Mouse (Mus musculus) kidney, embryonic 14.5 days (tissue): ENCODE data around the gene Ell. TPM values are rescaled to one million over a fixed set of nuclear protein-coding genes. Genes with fewer than 3 reads are reported as not detected.

ENCODE experiments used
- ATAC-seq: fragments of 200-750 bp; cut with Nextera tagmentation; 2 replicates; pipeline ENCODE4 v1.8.0; 2017; ENCODE audit warnings: moderate number of reproducible peaks, mild to moderate bottlenecking, moderate TSS enrichment, moderate library complexity; ENCODE audit not compliant: low FRiP score, low TSS enrichment
- H3K27ac ChIP-seq: fragments of 300-500 bp; sonication (generic); 2 replicates; pipeline ENCODE4 v1.5.1; 2014; ENCODE audit warnings: low read depth, mild to moderate bottlenecking, low read length, moderate library complexity, mixed read lengths
- H3K27me3 ChIP-seq: fragments of 300-500 bp; sonication (generic); 2 replicates; pipeline ENCODE4 v1.6.1; 2014; ENCODE audit warnings: mild to moderate bottlenecking, low read length; ENCODE audit not compliant: control insufficient read depth, insufficient read depth
- H3K36me3 ChIP-seq: fragments of 300-500 bp; sonication (generic); 2 replicates; pipeline ENCODE4 v1.6.1; 2014; ENCODE audit warnings: low read length, mixed read lengths; ENCODE audit not compliant: control insufficient read depth, insufficient read depth
- H3K4me1 ChIP-seq: fragments of 300-500 bp; sonication (generic); 2 replicates; pipeline ENCODE4 v1.6.1; 2014; ENCODE audit warnings: low read length, mixed read lengths; ENCODE audit not compliant: control insufficient read depth, insufficient read depth
- H3K4me2 ChIP-seq: fragments of 300-500 bp; sonication (generic); replicated peaks from 2 replicates; pipeline ENCODE4 v1.6.1; 2014; ENCODE audit warnings: low read depth, mild to moderate bottlenecking, low read length
- H3K4me3 ChIP-seq: fragments of 300-500 bp; sonication (generic); 2 replicates; pipeline ENCODE4 v1.5.1; 2014; ENCODE audit warnings: mild to moderate bottlenecking, low read length
- H3K9ac ChIP-seq: fragments of 300-500 bp; sonication (generic); 2 replicates; pipeline ENCODE4 v1.6.1; 2014; ENCODE audit warnings: low read depth, mild to moderate bottlenecking, low read length, moderate library complexity
- H3K9me3 ChIP-seq: fragments of 300-500 bp; sonication (generic); 2 replicates; pipeline ENCODE4 v1.6.1; 2016; ENCODE audit warnings: low read length; ENCODE audit not compliant: control insufficient read depth
- WGBS: fragments of 180-500 bp; shearing (Covaris S2); extraction: QIAGEN DNeasy Blood & Tissue Kit; methylation state at CpG from one replicate; pipeline ENCODE4 v1.1.7; 2014; 5-methylcytosine and 5-hydroxymethylcytosine counted together
- polyA plus RNA-seq: library from polyadenylated mRNA; unstranded; fragments of >200 nt; fragmentation: Nextera tagmentation; extraction: Ambion mirVana; gene quantifications from 2 replicates; pipeline ENCODE4 v1.2.1, GENCODE M21; 2014

Ell gene
- polyA plus RNA-seq, 1 experiment from 2014 or later, result 22.4 TPM

DNA sequence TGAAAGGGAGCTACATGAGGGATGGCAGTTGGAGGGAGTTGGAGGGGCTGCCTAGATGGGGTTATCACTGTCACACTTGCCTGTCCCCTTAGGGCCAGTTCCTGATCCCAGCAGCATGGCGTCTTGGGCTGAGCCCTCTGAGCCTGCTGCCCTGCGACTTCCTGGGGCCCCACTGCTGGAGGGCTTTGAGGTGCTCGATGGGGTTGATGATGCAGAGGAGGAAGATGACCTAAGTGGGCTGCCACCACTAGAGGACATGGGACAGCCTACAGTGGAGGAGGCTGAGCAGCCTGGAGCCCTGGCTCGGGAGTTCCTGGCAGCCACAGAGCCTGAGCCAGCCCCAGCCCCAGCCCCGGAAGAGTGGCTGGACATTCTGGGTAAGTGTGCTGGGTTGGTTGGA lies 10.0 kb upstream of the Ell start:
- H3K9ac ChIP-seq, result no peak overlapping the region
- H3K36me3 ChIP-seq, result peaks cover 41% of the 10 kb centered on the region
- 93% methylated on average over 5 of the region's 5 CpGs for WGBS
- no peak overlapping the region for H3K4me3 ChIP-seq
- H3K9me3 ChIP-seq, result no peaks in the 10 kb centered on the region
- peaks cover 17% of the 10 kb centered on the region for H3K4me1 ChIP-seq
- no peaks in the 10 kb centered on the region for H3K27me3 ChIP-seq
- H3K27ac ChIP-seq, result no peak overlapping the region
- H3K4me2 ChIP-seq, result no peak overlapping the region
- ATAC-seq, result no peak

DNA sequence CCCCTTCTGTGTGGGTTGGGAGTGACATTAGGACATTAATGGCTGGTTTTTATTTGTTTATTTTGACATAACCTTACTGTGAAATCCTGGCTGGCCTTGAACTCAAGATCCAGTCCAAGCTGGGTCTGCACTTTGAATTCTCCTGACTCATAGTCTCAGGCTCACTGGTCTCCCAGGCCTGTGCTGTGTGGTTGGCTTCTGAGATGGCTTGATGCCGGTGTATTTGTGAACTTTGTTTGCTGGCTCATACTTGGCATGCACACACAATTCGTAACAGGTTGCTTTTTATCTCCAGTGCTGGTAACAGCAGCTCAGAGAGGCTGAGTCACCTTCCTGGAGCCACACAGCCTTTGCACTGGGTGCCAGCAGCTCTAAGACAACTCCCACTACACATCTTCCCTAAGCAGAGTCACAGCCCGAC lies 9.5 kb upstream of the Ell start:
- ATAC-seq, result no peak
- Histone ChIP-seq H3K4me3 (no peak overlapping the region), H3K9ac (no peak overlapping the region), H3K27ac (no peak overlapping the region), H3K27me3 (no peaks in the 10 kb centered on the region), H3K4me1 (peaks cover 17% of the 10 kb centered on the region), H3K4me2 (no peak overlapping the region), H3K36me3 (peaks cover 46% of the 10 kb centered on the region), H3K9me3 (no peaks in the 10 kb centered on the region)
- WGBS, result 96% methylated on average over 3 of the region's 3 CpGs

DNA sequence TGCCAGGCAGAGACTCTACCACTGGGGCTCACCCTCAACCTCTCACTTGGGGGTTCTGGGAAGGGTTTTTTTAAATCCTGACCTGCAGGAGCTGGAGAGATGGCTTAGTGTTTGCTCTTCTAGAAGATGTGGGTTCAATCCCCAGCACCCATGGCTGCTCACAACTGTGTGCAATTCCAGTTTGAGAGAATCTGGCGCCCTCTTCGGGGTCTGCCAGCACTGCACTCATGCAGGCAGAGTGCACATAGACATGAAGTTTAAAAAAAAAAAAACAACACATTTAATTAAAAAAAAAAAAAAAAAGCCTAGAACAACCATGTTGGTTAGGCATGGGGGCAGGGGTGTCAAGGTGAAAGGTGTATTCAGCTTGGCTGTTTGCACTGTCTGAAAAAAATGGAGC lies 8.9 kb upstream of the Ell start:
- Histone ChIP-seq H3K27ac (no peak overlapping the region), H3K9ac (no peak overlapping the region), H3K27me3 (no peaks in the 10 kb centered on the region), H3K4me1 (peaks cover 17% of the 10 kb centered on the region), H3K4me3 (no peak overlapping the region), H3K4me2 (no peak overlapping the region), H3K9me3 (no peaks in the 10 kb centered on the region), H3K36me3 (peaks cover 51% of the 10 kb centered on the region)
- WGBS, result 94% methylated on average over 2 of the region's 2 CpGs
- ATAC-seq, result no peak

DNA sequence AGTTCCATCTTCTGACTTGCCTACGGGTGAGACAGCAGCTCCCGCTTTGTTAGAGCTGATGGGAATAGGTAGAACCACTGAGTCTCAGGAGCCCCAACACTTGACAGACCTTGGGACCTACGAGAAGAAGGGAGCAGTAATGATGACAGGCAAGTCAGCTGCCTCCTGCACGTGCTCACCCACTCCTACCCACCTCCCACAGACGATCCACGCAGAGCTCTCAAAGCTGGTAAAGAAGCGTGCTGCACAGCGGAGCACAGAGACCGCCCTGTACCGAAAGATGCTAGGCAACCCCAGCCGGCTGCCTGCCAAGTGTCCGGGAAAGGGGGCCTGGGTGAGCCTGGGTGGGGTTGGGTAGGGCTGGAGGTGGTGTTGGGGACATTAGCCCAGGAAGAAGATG lies 5.0 kb upstream of the Ell start:
- Histone ChIP-seq H3K9ac (0 out of 2 replicates have a peak overlapping the region, but pooled peaks have one; percentile 12), H3K27ac (no peak overlapping the region), H3K9me3 (no peaks in the 10 kb centered on the region), H3K36me3 (peaks cover 69% of the 10 kb centered on the region), H3K4me3 (no peak overlapping the region), H3K27me3 (no peaks in the 10 kb centered on the region), H3K4me1 (0 out of 2 replicates have a peak, but pooled peaks cover 3% of the 10 kb centered on the region), H3K4me2 (no peak overlapping the region)
- no peak for ATAC-seq
- WGBS, result 94% methylated on average over 12 of the region's 12 CpGs

DNA sequence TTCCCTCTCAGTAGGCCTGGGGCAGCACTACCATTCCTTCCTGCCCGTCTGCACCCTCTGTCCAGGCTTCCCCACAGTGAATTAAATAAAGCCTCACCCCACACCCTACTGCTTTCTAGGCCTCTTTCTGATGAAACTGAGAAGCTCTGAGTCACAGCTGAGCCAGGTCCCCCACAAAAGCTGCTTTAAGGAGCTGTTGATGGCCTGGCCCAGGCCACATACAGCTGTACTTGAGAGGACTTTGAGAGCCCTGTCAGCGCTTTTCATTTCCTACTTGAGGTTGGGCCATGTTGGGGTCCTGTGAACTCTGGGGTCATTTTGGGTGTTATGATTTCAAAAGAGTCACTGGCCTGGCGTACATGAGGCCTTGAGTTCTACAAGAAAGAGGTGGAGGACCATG lies 4.0 kb upstream of the Ell start:
- H3K36me3 ChIP-seq, result peaks cover 64% of the 10 kb centered on the region
- ATAC-seq, result no peak
- no peak overlapping the region for H3K4me3 ChIP-seq
- no peak overlapping the region for H3K27ac ChIP-seq
- H3K9ac ChIP-seq, result no peak overlapping the region; the same call in 1 of the 2 replicates
- H3K4me1 ChIP-seq, result peaks cover 2% of the 10 kb centered on the region; the same call in 1 of the 2 replicates
- H3K27me3 ChIP-seq, result no peaks in the 10 kb centered on the region
- H3K4me2 ChIP-seq, result no peak overlapping the region
- WGBS, result 93% methylated on average over 3 of the region's 3 CpGs
- no peaks in the 10 kb centered on the region for H3K9me3 ChIP-seq

DNA sequence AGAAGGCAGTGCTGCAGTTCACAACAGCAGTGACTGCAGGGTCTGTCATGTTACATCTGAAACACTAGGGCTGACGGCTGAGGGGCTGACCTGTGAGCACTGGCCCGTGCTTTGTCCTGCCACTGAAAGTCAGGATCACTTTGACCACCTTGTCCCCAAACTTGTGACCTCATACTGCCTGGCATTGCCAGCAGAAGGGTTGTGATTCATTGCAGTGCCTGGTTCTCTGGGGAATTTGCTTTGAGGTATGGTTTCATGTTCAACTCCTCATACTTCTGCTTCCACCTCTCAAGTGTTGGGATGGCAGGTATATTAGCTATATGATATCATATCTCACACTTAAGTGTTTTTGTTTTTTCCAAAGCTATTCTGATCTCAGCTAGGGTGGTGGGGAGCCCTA lies 3.6 kb upstream of the Ell start:
- Histone ChIP-seq H3K36me3 (peaks cover 59% of the 10 kb centered on the region), H3K27me3 (no peaks in the 10 kb centered on the region), H3K27ac (no peak overlapping the region), H3K9ac (no peak overlapping the region), H3K4me2 (no peak overlapping the region), H3K4me3 (no peak overlapping the region), H3K4me1 (peaks cover 6% of the 10 kb centered on the region; the same call in 1 of the 2 replicates), H3K9me3 (no peaks in the 10 kb centered on the region)
- no peak for ATAC-seq
- 84% methylated on average over 2 of the region's 2 CpGs for WGBS

DNA sequence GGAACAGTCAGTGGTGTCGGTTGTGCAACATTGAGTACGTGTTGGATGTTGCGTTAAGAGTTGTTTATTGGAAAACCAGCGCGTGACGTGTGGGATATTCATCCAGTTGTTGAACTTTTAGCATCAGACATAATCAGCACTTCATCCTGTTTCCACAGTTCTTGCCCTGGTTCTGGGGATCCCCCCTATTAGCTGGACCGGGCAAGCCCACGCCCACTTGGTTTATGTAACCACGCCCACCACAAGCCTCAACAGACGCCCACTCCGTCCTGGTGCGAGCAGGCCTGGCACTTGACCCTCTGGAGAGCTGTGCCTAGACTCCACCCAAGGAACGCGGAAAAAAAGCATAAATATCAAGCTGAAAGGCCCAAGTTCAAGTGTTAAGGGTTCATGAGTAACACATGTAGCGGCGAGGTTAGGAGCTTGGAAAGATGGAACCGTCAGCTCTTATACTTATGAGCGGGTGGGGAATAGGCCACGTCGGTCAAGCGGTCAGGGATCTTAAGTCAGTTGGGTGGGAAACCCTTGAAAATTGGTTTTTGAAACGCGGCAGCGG lies 1.2 kb upstream of the Ell start:
- Histone ChIP-seq H3K36me3 (peaks cover 37% of the 10 kb centered on the region), H3K27me3 (no peaks in the 10 kb centered on the region), H3K4me2 (peak overlapping the region; percentile 78), H3K9me3 (no peaks in the 10 kb centered on the region), H3K27ac (peak overlapping the region; percentile 77), H3K4me3 (peak overlapping the region; percentile 81), H3K4me1 (peaks cover 10% of the 10 kb centered on the region; the same call in 1 of the 2 replicates), H3K9ac (peak overlapping the region; percentile 47; the same call in 1 of the 2 replicates)
- ATAC-seq, result peak; percentile 7
- 15% methylated on average over 24 of the region's 24 CpGs for WGBS

DNA sequence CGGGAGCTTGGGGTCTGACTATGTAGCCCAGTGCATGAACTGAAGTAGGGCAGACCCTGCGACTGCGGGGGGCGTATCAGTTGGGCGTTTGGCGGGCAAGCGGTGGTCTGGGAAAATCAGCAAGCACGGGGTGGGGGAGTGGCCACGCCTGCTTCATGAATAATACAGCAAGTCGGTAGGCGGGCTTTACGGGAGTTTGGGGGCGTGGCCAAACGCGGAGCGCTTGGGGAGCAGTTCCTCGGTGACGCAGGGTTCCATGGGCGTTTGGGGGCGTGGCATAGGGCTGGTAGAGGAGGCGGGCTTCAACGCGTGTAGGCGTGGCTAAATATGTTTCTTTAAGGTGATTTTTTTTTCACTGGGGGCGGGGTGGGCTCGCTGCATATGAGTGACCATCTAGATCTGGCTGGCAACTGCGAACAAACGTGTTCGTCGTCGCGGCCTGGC lies 602 bp upstream of the Ell start:
- no peaks in the 10 kb centered on the region for H3K9me3 ChIP-seq
- WGBS, result under 1% methylated on average over 32 of the region's 32 CpGs
- peak overlapping the region; percentile 81; the same call in 1 of the 2 replicates for H3K9ac ChIP-seq
- no peaks in the 10 kb centered on the region for H3K27me3 ChIP-seq
- peak overlapping the region; percentile 81 for H3K4me3 ChIP-seq
- H3K27ac ChIP-seq, result peak overlapping the region; percentile 90
- peaks cover 10% of the 10 kb centered on the region; the same call in 1 of the 2 replicates for H3K4me1 ChIP-seq
- peaks cover 33% of the 10 kb centered on the region for H3K36me3 ChIP-seq
- H3K4me2 ChIP-seq, result peak overlapping the region; percentile 78
- ATAC-seq, result peak; percentile 68

DNA sequence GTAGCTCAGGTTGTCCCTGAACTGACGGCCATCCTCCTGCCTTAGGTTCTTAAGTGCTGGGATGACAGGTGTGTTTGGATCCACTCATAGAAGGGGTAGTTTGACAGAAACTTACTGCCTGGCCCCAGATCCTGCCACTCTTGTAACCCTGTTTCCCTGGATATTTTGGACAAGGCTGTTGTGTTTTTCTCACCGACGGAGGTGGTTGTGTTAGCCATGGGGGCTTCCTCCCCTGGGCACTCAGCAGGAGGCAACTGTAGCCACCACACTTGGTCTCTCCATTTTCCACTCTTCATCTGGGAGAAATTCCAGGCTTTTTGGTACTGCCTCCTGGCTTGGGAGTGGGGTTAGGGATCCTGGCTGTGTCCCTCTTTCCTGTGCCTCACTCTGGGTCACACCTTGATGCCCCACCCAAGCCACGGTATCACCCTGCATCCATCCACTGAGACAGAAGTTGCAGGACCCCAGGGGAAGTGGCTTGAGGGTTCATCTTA lies 803 bp downstream of the Ell start:
- Histone ChIP-seq H3K9ac (peak overlapping the region; percentile 81), H3K9me3 (no peaks in the 10 kb centered on the region), H3K36me3 (peaks cover 20% of the 10 kb centered on the region), H3K27ac (peak overlapping the region; percentile 90; the same call in 1 of the 2 replicates), H3K27me3 (no peaks in the 10 kb centered on the region), H3K4me3 (peak overlapping the region; percentile 81), H3K4me1 (peaks cover 10% of the 10 kb centered on the region; the same call in 1 of the 2 replicates), H3K4me2 (peak overlapping the region; percentile 78)
- ATAC-seq, result no peak
- WGBS, result 9% methylated on average over 4 of the region's 4 CpGs
